Mouse (Mus musculus) lung, adult 2 months (tissue): ENCODE measurements around the gene Ednrb. TPM values are rescaled to one million over a fixed set of nuclear protein-coding genes. Genes with fewer than 3 reads are reported as not detected.

Source experiments
- DNase-seq: peaks from one replicate; pipeline ENCODE4 v3.0.0; 2022
- H3K4me1 ChIP-seq: fragments of 200-500 bp; 2 replicates; pipeline ENCODE4 v1.6.1; 2011; ENCODE audit warnings: low read length; ENCODE audit not compliant: control insufficient read depth, insufficient read depth
- H3K4me3 ChIP-seq: fragments of 200-500 bp; replicated peaks from 2 replicates; pipeline ENCODE3; 2011; ENCODE audit warnings: low read depth, mild to moderate bottlenecking, control low read depth, low read length; ENCODE audit errors: extremely low read depth
- CTCF ChIP-seq: fragments of 200-500 bp; IDR thresholded peaks from 2 replicates; pipeline ENCODE4 v1.5.1; 2011; ENCODE audit warnings: mild to moderate bottlenecking, low read length, control low read depth; ENCODE audit not compliant: insufficient read depth
- POLR2A ChIP-seq: fragments of 200-500 bp; IDR thresholded peaks from 2 replicates; pipeline ENCODE4 v1.6.1; 2011; ENCODE audit warnings: low read depth, mild to moderate bottlenecking, control low read depth, low read length, borderline replicate concordance; ENCODE audit errors: extremely low read depth
- WGBS: fragments of 180-500 bp; shearing (Covaris S2); methylation state at CpG from one replicate; pipeline ENCODE4 v1.1.7; 2018; 5-methylcytosine and 5-hydroxymethylcytosine counted together
- polyA plus RNA-seq: library from polyadenylated mRNA; depleted of rRNA; stranded (reverse); fragments of >200 nt; gene quantifications from 2 replicates; pipeline ENCODE4 v1.2.3, GENCODE M21; 2012; rRNA removed

Gene Ednrb
- polyA plus RNA-seq, 1 experiment = 36.2 TPM

- TF ChIP-seq CTCF (no peak), POLR2A (no peak)
- DNase-seq = no peak
- no peak overlapping the region for H3K4me3 ChIP-seq
- no peaks in the 10 kb centered on the region for H3K4me1 ChIP-seq
- WGBS = 67% methylated on average over 9 of the region's 9 CpGs
Measured at GRCm38 (mm10) chr14:103769319-103770245, 74.6 kb downstream of the Ednrb start.

DNA sequence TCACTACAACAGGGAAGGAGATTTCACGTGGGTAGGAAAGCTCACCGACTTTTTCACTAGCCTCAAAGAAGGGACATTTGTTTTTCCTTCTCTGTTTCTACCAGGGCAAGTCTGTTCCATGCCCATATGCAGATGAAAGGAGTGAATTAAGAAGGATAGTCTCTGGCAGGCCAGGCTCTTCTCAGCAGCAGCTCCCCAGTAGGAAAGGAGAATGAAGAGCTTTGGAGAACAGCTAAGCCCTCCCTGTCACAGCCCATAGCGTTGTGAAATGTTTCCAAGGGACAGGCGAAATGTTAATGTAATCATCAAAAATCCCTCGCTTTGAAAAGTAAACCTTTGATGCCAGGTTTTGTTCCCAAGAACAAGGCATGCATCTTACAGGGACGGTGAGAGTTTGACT, 76.7 kb downstream of the Ednrb start:
- Histone ChIP-seq H3K4me3 (no peak overlapping the region), H3K4me1 (no peaks in the 10 kb centered on the region)
- 61% methylated on average over 6 of the region's 6 CpGs for WGBS
- TF ChIP-seq CTCF = no peak
- TF ChIP-seq POLR2A = no peak
- DNase-seq = no peak

Other genes with a start within 250 kb of the Ednrb start
- gene Slain1, start 194.2 kb downstream of the Ednrb start, polyA plus RNA-seq = 5.0 and 6.5 TPM in 2 replicates